Mouse (Mus musculus) hindbrain, embryonic 15.5 days (tissue): Measurements from ENCODE around the gene Zfp870. TPM values are rescaled to one million over a fixed set of nuclear protein-coding genes. Genes with fewer than 3 reads are reported as not detected.
A peak's percentile ranks its signal among the peaks of the same experiment; 100 is the strongest.
"Not testable (repeated sequence)": the region's sequence is repeated elsewhere in the genome, so short reads cannot be mapped to it uniquely, and the experiment has no call there.

Source experiments
- ATAC-seq: fragments of 200-750 bp; cut with Nextera tagmentation; 2 replicates; pipeline ENCODE4 v1.8.0; 2017; ENCODE audit warnings: low read depth, moderate number of reproducible peaks, moderate TSS enrichment; ENCODE audit not compliant: low FRiP score
- H3K27ac ChIP-seq: fragments of 300-500 bp; sonication (generic); replicated peaks from 2 replicates; pipeline ENCODE4 v1.5.1; 2015; ENCODE audit warnings: mild to moderate bottlenecking, inconsistent platforms
- H3K27me3 ChIP-seq: fragments of 300-500 bp; sonication (generic); 2 replicates; pipeline ENCODE4 v1.6.1; 2015; ENCODE audit warnings: control low read depth, inconsistent platforms
- H3K36me3 ChIP-seq: fragments of 300-500 bp; sonication (generic); 2 replicates; pipeline ENCODE4 v1.6.1; 2015; ENCODE audit warnings: control low read depth, inconsistent platforms
- H3K4me1 ChIP-seq: fragments of 300-500 bp; sonication (generic); replicated peaks from 2 replicates; pipeline ENCODE4 v1.6.1; 2015; ENCODE audit warnings: control low read depth, inconsistent platforms
- H3K4me2 ChIP-seq: fragments of 300-500 bp; sonication (generic); 2 replicates; pipeline ENCODE4 v1.6.1; 2015; ENCODE audit warnings: moderate library complexity, mild to moderate bottlenecking, inconsistent platforms
- H3K4me3 ChIP-seq: fragments of 300-500 bp; sonication (generic); 2 replicates; pipeline ENCODE4 v1.5.1; 2015; ENCODE audit warnings: mild to moderate bottlenecking, inconsistent platforms
- H3K9ac ChIP-seq: fragments of 300-500 bp; sonication (generic); 2 replicates; pipeline ENCODE4 v1.6.1; 2015; ENCODE audit warnings: inconsistent platforms
- H3K9me3 ChIP-seq: fragments of 300-500 bp; sonication (generic); 2 replicates; pipeline ENCODE4 v1.6.1; 2016; ENCODE audit warnings: control low read depth, inconsistent platforms
- WGBS: fragments of 180-500 bp; shearing (Covaris S2); methylation state at CpG from one replicate; pipeline ENCODE4 v1.1.7; 2015; 5-methylcytosine and 5-hydroxymethylcytosine counted together
- polyA plus RNA-seq: library from polyadenylated mRNA; unstranded; fragments of >200 nt; fragmentation: Nextera tagmentation; extraction: Ambion mirVana; gene quantifications from 2 replicates; pipeline ENCODE4 v1.2.1, GENCODE M21; 2015

The Zfp870 gene
- polyA plus RNA-seq, 1 experiment from 2014 or later = 7.9 TPM

- H3K9ac ChIP-seq, H3K4me1 ChIP-seq, H3K4me3 ChIP-seq, H3K27ac ChIP-seq, H3K27me3 ChIP-seq, ATAC-seq, H3K4me2 ChIP-seq, H3K36me3 ChIP-seq, H3K9me3 ChIP-seq: not testable (repeated sequence)
- 46% methylated on average over 4 of the region's 7 CpGs for WGBS
Observed at GRCm38 (mm10) chr17:32867266-32867665, 24.2 kb downstream of the Zfp870 start.

- not testable (repeated sequence) for H3K27me3 ChIP-seq, ATAC-seq, H3K9ac ChIP-seq, H3K4me2 ChIP-seq, H3K36me3 ChIP-seq, H3K9me3 ChIP-seq, H3K27ac ChIP-seq, H3K4me3 ChIP-seq, H3K4me1 ChIP-seq
- WGBS = 78% methylated on average over 3 of the region's 6 CpGs
Observed at GRCm38 (mm10) chr17:32856713-32857112, 34.7 kb downstream of the Zfp870 start.

- no peak for ATAC-seq
- Histone ChIP-seq H3K27ac (no peak overlapping the region), H3K4me1 (no peaks in the 10 kb centered on the region), H3K36me3 (no peaks in the 10 kb centered on the region), H3K4me2 (no peak overlapping the region), H3K4me3 (no peak overlapping the region), H3K9me3 (no peaks in the 10 kb centered on the region), H3K27me3 (no peaks in the 10 kb centered on the region), H3K9ac (no peak overlapping the region)
- 22% methylated on average over 7 of the region's 7 CpGs for WGBS
Observed at GRCm38 (mm10) chr17:32851581-32851980, 39.9 kb downstream of the Zfp870 start.

GRCm38 (mm10) chr17:32841388-32841787 is 50.1 kb downstream of the Zfp870 start:
- no peaks in the 10 kb centered on the region for H3K4me1 ChIP-seq

GRCm38 (mm10) chr17:32839083-32839802 is 52.2 kb downstream of the Zfp870 start:
- no peaks in the 10 kb centered on the region for H3K9me3 ChIP-seq
- no peak overlapping the region for H3K4me2 ChIP-seq
- 44% methylated on average over 15 of the region's 15 CpGs for WGBS
- no peak for ATAC-seq
- H3K4me3 ChIP-seq = no peak overlapping the region
- no peaks in the 10 kb centered on the region for H3K27me3 ChIP-seq
- no peak overlapping the region for H3K9ac ChIP-seq
- H3K36me3 ChIP-seq = no peaks in the 10 kb centered on the region
- no peaks in the 10 kb centered on the region for H3K4me1 ChIP-seq
- H3K27ac ChIP-seq = no peak overlapping the region

More at GRCm38 (mm10) chr17:32841388-32841787, 50.1 kb downstream of the Zfp870 start:
- no peak overlapping the region for H3K4me2 ChIP-seq
- no peak overlapping the region for H3K9ac ChIP-seq
- H3K9me3 ChIP-seq = no peaks in the 10 kb centered on the region
- no peak overlapping the region for H3K4me3 ChIP-seq
- no peaks in the 10 kb centered on the region for H3K36me3 ChIP-seq
- WGBS = 35% methylated on average over 2 of the region's 2 CpGs
- H3K27ac ChIP-seq = no peak overlapping the region
- no peak for ATAC-seq
- H3K27me3 ChIP-seq = no peaks in the 10 kb centered on the region

GRCm38 (mm10) chr17:32830418-32830782 is 61.0 kb downstream of the Zfp870 start:
- no peaks in the 10 kb centered on the region for H3K27me3 ChIP-seq
- H3K27ac ChIP-seq = peak overlapping the region; percentile 86; the same call in 1 of the 2 replicates
- H3K9me3 ChIP-seq = no peaks in the 10 kb centered on the region
- H3K36me3 ChIP-seq = peaks cover 13% of the 10 kb centered on the region; the same call in 1 of the 2 replicates
- H3K4me3 ChIP-seq = peak overlapping the region; percentile 96
- 32% methylated on average over 3 of the region's 3 CpGs for WGBS
- H3K4me2 ChIP-seq = peak overlapping the region; percentile 79
- no peak overlapping the region for H3K9ac ChIP-seq
- H3K4me1 ChIP-seq = peaks cover 14% of the 10 kb centered on the region
- ATAC-seq = no peak; the same call in none of the 2 replicates

GRCm38 (mm10) chr17:32829540-32830417 is 61.7 kb downstream of the Zfp870 start, which contains the start of gene Zfp799:
TSS of gene Zfp799 (minus strand) at chr17:32830261.
- Histone ChIP-seq H3K9me3 (no peaks in the 10 kb centered on the region), H3K27me3 (no peaks in the 10 kb centered on the region), H3K4me1 (peaks cover 14% of the 10 kb centered on the region), H3K9ac (peak within 1 kb of the TSS; percentile 98), H3K4me2 (peak within 1 kb of the TSS; percentile 79), H3K4me3 (peak within 1 kb of the TSS; percentile 96), H3K36me3 (peaks cover 19% of the 10 kb centered on the region), H3K27ac (peak within 1 kb of the TSS; percentile 86)
- ATAC-seq = peak; percentile 100
- 2% methylated on average over 35 of the region's 35 CpGs for WGBS

Other genes with a start within 250 kb of the Zfp870 start
- 0.16 TPM in 1 of 2 replicates, not detected in the other for gene Cyp4f40, start 232.7 kb downstream of the Zfp870 start, polyA plus RNA-seq
- 2.4 and 3.5 TPM in 2 replicates for gene Cyp4f15, start 206.0 kb downstream of the Zfp870 start, polyA plus RNA-seq
- gene Zfp871, start 103.4 kb downstream of the Zfp870 start, polyA plus RNA-seq = 35.7 and 36.2 TPM in 2 replicates
- gene Zfp811, start 81.7 kb downstream of the Zfp870 start, polyA plus RNA-seq = 47.0 and 50.7 TPM in 2 replicates
- gene Zfp799, start 61.4 kb downstream of the Zfp870 start, polyA plus RNA-seq = 17.9 and 18.4 TPM in 2 replicates
- gene Cyp4f14, start 25.7 kb upstream of the Zfp870 start, polyA plus RNA-seq = not detected in 2 replicates
- 9.8 and 10.6 TPM in 2 replicates for gene Cyp4f13, start 55.8 kb upstream of the Zfp870 start, polyA plus RNA-seq
- gene Zfp472, start 74.2 kb upstream of the Zfp870 start, polyA plus RNA-seq = 7.5 and 8.2 TPM in 2 replicates
- 18.3 and 19.1 TPM in 2 replicates for gene Zfp952, start 101.5 kb upstream of the Zfp870 start, polyA plus RNA-seq
- gene Zfp763, start 141.8 kb upstream of the Zfp870 start, polyA plus RNA-seq = 23.9 and 26.1 TPM in 2 replicates
- not detected in 2 replicates for gene 4921501E09Rik, start 176.4 kb upstream of the Zfp870 start, polyA plus RNA-seq
- gene Zfp563, start 197.7 kb upstream of the Zfp870 start, polyA plus RNA-seq = 19.1 and 23.9 TPM in 2 replicates
- gene Morc2b, start 248.0 kb upstream of the Zfp870 start, polyA plus RNA-seq = 0.45 and 0.49 TPM in 2 replicates